Mouse (Mus musculus): Measurements from ENCODE around the gene Dtnb.

GRCm38 (mm10) chr12:3695741-3696501, 123.7 kb downstream of the Dtnb start:
- TF ChIP-seq CTCF (IDR thresholded peaks at IDR 0.05; ENCODE audit: low read depth) (peak; percentile 89), EP300 (optimal IDR thresholded peaks at IDR 0.05) (no peak)

All from stomach, postnatal 0 days (tissue).